Mouse (Mus musculus) CD4-positive helper T cell, adult 2 months (primary cell): ENCODE measurements at regions not wholly inside any gene's neighbourhood (a gene's known extent, or its start where the extent isn't known, plus 50 kb on each side); places are given as distances from the start of the nearest gene placed in this dataset.

Experiments
- DNase-seq: peaks from one replicate; pipeline ENCODE4 v3.0.0-alpha.2; 2012; ENCODE audit warnings: low read depth, missing footprints, low spot score

DNA sequence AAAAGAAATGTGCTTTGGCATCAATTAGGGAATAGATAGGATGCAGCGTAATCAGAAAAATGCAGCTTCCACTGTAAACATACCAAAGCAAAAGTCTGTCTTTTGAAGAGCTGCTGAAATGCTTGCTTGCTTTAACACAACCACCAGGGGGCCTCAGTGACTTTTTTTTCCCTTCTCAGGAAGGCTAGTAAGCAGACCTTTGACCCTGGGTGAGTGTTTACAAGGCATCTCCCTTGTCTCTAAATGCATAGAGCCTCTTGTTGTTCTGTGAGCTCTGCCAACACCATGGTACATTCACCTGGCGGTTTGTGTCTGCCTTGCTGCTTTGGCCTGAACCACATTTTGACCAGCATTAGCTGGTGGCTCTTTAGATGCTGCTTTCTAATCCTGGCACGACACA, 191.9 kb upstream of the C9orf72 start:
- no peak for DNase-seq

DNA sequence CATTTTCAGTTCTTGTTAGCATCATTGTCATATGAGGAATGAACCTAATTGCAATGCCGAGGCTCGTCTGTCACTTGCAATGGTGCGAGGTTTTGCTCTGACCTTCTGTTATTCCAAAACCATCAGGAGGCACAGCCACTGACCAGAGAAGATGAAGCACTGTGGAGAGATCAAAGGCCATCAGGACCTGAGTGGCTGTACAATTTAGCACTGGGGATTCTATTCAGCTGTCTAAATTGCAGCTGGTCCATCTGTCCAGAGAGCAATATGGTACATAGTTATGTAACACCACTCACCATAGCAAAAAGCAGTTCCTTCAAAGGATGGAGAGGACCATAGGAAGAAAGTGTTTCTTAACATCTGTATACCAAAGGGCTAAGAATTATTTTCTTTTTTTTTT, 187.5 kb upstream of the C9orf72 start:
- DNase-seq, result no peak

DNA sequence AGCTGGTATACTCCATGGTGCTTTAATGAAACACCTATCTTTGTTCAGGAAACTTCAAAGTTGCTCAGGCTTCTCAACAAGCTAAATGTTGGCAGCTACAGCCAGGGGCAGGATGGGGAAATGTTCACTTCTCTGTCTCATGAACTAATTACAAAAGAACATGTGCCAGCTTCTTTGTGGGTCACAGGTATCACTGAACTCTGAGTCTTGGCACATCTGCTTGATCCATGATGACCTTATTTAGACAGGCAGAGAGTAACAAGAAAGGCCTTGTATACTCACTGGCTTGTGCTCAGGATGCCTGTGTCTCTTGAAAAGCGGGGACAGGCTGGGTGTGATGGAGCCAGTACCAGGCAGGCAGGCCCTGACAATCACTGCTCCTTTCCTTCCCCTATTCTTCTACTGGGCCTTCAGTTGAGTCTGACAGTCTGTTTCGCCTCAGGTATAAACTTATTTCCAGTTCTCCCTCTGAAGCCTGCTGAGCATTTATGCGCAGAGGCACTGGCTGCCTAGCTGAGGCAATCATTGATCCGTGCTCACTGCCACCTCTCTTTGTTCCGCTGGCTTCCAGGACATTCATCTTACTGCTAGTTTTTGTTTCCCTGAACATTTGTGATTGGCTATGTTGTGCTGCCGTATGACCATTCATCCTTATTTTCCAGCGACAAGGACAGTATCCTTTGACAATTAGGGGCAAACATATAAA, 179.5 kb upstream of the C9orf72 start:
- DNase-seq, result no peak

DNA sequence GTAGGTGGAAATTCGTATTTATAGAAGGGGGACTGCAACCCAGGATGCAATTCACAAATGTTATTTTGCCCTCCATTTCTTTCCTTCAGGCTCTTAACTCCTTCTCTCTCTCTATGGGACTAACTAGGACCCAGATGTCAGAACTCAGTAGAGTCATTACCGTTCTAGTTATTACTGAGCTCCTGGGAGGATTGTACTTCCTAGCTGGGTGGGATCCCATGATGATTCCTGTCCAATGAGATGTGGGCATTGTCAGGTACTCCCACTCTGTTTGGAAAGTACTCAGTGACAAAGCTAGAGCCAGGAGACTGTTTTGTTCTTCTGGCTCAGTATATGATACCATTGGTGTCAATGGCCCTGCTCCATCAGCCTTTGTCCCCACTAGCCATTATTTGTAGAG, 178.1 kb upstream of the C9orf72 start:
- DNase-seq, result no peak

DNA sequence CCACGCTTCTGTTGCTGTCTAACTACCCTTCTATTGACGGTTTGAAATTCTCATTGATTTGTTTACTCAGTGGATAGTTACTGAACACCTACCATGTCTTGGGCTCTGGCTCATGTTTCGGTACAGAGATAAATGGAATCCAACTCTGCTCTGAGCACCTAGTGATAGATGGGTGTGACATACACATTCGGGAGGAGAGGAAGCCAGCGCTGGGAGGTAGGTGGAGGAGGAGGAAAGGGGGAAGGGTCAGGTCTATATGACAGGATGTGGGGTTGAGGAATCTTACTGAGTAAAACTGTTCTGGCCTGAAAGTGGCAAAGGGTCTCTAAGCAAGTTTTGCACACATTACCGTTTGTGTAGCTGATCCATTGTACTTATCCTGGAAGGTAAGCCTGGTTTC, 177.6 kb upstream of the C9orf72 start:
- no peak for DNase-seq

DNA sequence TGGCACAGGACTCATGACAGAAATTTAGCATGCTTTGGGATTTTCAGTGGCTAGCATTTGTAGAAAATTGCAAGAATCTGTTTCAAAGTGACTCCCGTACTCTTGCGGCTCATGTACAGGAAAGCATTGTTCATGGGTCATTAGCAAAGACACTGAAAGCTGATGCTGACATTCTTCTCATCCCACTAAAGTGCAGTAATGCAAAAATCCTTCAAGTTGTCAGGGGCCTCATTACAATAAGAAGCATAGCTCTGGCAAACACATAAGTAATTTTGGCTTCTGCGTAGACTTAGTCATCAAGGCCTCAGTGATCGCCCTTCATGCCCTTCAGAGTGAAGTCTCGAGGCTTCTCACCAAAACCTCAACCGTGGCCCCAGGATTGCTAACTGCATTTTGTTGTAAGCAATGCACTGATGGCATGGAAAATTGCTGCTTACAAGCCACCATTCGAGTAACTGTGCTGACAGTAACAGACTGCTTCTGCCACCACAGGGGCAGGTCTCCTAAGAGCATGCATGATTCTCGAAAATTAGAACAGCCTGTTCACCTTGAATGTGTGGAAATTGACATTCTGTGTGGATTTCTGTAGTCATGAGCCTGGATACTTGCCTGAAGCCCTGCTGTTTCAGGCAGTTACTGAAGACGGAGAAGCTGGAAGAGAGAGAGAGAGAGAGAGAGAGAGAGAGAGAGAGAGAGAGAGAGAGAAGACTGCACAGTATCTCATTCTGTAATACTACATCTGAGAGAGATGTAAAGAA, 176.6 kb upstream of the C9orf72 start:
- no peak for DNase-seq

DNA sequence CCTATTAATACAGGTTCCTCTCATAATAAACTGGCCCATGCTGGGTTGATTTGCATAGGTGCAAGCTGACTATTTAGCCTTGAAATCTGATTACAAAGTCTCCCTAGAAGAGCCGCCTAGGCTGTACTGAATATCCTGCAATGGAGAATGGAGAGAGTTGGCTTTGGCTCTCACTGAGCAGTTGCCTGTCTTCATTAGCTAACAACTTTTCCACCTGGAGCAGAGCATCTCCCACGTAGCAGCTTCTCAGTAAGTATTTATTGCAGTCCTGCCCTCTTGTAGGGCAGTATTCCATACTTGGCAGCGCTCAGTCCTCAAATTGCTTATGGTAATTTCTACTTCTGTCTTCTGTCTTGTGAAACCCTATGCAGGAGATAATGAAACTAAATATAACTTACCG, 175.8 kb upstream of the C9orf72 start:
- DNase-seq, result no peak

DNA sequence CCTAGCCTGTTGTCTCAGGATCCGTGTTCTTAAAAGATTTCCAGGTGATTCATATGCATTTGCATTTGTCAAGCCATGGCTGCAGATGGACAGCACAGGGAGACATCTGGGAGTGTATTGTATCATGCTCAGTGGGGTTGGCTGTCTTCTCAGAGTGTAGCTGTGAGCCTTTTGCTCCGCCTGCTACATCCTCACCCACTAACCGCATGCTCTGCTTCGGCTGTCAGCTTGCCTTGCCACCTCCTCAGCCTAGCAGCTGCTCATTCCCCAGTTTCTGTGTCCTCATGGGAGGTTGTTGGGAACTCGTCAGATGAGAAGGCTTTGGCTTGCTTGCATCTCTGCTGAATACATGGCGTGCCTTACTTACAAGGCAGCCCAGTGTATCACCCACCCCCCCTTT, 174.5 kb upstream of the C9orf72 start:
- DNase-seq, result no peak

DNA sequence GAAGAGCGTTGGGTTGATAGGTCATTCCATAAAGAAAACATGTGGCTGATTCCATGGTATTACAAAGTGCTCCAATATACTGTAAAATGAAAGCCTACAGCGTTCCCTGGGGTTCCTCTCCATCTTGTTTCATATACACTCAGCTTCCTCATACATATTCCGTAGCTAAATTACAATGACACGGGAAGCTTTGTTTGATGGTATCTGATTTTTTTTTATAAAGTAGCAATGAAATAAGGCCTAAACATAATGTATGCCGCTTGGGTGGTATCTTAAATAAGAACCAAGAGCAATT, 169.6 kb upstream of the C9orf72 start:
- no peak for DNase-seq

DNA sequence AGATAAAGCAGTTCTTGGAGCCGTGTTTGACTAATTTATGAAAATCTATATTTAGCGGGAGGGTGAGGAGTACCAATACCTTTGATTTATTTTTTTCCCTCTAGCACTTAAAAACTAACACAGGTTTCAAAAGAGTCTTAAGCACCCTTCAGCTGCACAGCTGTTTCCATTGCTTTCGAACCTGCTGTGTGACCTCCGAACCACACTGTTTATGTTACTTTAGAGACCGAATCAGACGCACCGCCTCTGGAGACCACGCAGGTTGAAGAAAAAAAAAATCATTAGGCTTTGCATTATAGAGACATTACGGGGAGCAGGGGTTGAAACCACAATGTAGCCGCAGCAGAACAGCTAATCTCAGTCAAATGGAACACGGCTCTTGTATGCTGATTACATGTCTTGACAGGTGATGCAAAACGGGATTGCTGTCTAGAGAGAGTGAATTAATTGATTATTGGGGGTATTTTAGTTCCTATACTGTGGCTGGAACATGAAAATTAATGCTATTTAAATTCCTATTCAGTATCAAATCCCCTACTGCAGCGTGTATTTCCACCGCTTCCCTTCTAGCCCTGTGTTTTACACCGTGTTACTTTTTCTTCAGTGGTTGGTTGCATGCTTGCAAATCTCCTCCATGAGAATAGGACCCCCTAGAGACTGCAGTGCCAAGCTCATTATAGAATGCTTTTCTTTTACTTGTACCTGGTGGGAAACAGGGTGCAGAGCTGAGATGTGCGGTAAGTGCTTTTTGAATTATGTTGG, 169.0 kb upstream of the C9orf72 start:
- DNase-seq, result no peak

DNA sequence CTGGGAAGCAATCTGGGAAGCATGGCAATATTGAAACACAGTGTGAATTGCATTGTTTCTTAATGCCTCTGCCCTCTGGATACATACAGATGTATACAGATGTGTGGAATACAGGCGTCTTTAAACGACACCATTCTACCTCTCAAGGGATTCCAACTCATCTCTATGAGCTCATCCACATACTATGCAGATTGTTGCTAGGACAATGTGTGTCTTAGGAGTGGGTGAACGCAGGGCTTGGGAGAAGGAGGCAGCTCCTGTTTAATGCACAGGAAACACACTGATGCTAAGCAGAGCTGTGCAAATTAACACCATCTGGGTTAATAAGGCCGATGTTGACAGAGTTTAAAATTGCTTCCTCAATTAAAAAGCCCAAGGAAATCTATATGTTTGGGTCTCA, 149.8 kb upstream of the C9orf72 start:
- DNase-seq, result no peak

DNA sequence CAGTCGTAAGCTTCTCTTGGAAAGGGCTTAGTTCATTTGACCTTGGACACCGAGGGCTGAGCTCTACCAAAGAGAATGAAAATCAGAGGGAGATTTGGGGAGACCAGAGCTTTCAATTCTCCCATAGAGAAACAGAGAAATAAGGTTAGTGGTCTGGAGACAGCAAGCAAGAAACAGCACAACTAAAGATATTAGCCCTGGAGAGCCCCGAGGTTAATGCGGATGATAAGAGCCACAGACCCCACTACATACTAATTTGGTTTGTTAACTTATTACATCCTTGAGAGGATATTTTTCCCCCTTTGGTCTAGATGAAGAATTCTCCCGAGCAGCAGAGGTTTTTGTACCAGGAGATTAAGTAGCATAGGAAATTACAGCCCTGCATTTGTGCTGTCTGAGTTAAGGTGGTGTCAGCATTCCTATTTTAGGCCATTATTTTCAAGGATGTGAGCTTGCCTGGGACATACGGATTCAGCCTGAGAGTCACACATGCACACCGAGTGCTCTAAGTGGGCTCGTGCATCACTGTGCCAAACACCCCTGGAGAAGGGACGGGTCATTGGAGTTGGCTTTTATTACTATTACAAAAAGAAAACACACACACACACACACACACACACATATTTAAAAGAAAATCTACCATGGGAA, 147.4 kb upstream of the C9orf72 start:
- DNase-seq, result no peak

DNA sequence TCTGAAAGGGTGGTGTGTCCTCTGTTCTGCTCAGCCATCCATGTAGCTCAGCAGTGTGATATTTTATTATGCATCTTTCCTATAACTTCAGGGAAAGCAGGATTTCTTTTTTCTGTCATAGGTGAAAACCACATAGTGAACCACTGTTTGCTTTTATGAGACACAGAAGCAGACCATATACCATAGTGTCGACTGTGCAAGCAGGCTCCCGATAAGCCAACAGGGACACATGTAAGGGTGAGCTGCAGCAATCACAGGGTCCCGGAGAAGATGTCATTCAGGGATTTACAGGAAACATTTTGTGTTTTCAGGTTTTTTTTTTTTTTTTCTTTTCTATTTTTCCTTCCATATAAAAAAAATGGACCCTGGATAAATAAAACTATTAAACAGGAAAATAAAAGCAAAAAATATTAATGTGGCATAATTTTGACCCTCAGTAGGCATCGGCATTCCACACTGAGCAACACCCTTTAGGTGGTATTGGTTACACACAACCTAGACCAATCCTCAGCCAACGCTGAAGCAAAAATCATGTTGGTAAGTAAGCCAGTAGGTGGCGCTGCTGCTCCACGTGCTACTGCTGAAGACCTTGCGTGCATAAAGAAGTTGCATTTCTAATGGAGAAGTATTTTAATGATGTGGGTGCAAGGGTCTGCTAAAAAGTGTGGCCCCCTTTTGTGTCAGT, 146.7 kb upstream of the C9orf72 start:
- peak; percentile 18 for DNase-seq

DNA sequence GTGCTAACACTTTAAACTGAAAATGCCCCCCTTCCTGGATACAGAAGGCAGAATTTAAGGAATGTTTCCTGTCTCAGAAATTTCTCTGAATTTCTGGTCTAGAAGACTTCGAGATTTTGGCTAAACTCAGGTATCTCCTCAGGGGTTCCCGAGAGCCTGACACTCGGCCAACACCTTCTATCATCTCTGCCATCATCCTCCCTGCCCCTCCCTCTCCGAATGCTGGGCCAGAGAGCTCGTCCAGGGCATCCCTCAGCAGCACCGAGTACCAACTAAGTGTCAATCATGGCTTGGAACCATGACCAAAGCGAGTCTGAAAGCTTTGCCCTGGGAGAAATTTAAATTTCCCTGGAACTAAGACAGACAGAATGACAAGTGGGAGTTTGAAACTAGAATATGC, 138.2 kb upstream of the C9orf72 start:
- DNase-seq, result no peak

DNA sequence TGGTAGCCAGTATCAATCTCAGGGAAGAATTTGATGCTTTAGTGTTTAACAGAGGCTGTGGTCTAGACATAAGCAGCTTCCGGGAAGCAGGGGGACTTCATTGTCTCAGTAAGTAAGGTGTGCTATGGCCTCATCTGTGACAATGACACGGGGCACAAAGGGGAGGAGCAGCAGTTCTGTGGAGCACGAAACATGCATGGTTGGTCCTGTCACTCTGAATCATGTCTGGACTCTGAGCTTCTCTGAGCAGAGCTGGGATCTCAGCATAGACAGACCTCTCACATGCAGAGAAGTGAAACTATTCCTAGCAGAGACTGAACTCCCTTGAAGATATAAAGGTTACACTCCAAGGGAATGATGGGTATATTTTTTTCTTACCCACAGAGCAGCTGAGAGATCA, 136.2 kb upstream of the C9orf72 start:
- DNase-seq, result no peak

DNA sequence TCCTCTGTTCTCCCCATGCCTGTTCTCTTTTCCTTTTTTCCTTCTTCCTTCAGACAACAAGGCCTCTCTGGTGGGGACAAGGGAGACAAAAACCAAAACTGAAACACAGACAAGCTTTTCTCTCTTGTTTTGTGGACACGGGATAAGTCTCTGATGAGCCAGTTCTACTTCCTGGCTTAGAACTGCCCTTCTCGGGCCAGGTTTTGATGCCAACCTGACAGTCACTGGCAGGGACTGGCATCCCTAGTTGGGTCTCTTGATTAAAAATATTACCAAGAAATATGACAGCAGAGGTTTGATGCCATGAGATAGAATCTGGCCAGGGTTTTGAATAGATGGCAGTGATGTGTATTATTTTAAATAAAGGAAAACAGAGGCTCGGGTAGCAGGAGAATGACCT, 133.4 kb upstream of the C9orf72 start:
- no peak for DNase-seq

DNA sequence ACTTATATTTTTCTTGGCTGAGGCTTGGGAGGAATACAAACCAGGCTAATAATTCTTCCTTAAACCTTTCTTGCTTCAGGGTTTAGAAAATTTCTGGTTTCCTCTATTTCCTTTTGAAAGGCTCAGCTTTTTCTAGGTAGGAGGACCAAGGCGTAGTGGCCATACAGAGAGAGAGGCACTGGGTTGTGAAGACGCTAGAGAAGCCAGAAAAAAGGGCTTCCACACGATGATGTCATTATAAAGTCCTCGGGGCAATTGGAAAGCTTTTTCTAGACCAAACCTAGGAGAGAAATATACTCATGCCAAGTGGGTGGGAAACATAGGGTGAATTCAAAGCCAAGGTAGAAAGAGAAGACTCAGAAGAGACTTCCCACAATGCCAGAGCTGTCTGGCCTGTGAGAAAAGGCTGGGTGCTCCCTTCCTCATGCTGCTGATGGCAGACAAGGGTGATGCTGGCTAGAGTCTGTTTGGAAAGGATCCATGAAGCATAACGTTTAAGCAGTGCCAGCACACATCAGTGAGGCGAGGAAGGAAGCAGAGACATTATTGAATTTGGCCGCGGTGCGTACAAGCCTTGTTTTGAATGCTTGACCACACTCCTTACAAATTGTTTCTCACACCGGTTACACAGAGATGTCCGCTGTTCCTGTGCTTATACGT, 131.1 kb upstream of the C9orf72 start:
- no peak for DNase-seq

DNA sequence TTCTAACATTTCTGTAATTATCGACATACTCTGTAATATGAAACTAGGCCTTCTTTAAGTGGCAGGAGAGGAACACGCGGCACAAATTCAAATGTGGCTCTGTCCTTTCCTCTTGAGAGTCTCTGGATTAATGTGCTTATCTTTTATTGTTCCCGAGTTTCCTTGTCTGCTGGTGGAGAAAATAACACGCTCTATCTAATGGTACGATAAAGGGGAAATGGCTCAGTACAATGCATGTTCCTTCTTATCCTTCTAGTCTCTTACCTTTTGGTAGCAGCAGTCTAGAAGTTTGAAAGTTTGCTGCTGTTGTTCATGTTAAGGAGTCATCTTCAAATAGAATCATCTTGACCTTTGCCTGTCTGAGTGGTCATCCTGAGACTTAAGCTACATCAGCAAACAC, 130.1 kb upstream of the C9orf72 start:
- no peak for DNase-seq

DNA sequence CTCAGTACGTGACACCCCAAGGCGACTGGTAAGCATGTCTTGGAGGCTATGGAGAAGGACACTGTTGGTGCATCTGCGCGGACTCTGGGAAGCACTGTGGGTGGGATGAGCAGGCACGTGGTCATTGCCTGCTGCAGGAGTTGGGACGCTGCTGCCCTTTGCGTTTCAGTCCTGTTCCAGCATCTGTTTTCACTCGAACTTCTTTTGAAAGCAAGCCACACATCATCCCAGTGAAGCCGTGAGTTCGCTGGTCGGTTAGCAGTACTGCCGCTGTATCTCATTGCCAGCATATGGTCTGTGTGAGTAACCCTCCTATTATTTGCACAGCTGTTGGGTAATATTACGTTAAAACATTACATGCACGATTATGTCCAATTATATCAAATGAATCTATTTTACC, 128.1 kb upstream of the C9orf72 start:
- no peak for DNase-seq

DNA sequence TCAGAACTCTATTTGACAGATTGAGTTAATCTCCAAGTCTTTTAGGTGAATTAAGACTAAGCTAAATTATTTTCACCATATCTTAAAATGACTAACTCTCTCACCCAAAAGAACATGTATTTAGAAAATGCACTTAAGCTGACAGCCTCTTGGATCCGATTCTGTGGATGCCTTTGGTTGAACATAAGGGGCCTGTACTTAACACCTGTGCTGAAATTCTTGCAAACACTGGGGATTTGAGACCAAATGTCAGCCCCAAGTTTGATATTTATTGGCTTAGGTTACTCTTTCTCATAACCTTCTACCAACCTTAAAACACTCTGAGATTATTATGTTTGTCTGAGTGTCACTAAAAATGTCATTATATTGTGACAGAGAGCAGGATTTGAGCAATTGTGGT, 126.6 kb upstream of the C9orf72 start:
- DNase-seq, result no peak

DNA sequence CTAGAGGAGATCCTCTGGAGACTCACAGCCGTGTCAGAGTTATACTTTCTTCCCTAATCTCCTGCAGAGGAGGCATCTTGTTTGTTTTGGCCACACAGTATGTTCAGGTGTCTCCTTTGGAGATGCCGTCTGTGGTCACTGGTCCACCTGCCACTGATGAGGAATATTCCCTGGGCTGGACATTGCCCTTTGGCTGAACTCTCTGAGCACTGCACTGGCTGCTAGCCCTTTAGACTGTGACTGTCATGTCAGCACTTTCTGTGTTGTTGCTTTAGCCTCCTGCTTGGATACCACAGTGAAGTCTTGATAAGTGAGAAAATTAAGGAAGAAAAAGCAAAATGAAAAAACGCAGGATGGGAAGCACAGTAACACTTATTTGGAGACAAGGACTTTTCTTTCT, 124.5 kb upstream of the C9orf72 start:
- DNase-seq, result no peak
